Mouse (Mus musculus) thymus, postnatal 0 days (tissue): ENCODE measurements around the gene Cdk5rap3. TPM values are rescaled to one million over a fixed set of nuclear protein-coding genes. Genes with fewer than 3 reads are reported as not detected.

Source experiments
- DNase-seq: peaks from one replicate; pipeline ENCODE4 v3.0.0-alpha.2; 2015; ENCODE audit warnings: low spot score
- polyA plus RNA-seq: library from polyadenylated mRNA; unstranded; fragments of >200 nt; fragmentation: Nextera tagmentation; extraction: Ambion mirVana; gene quantifications from 2 replicates; pipeline ENCODE4 v1.2.1, GENCODE M21; 2015

Cdk5rap3 gene
- polyA plus RNA-seq, 1 experiment from 2014 or later: 116 TPM

GRCm38 (mm10) chr11:96899449-96900306, 16.6 kb downstream of the Cdk5rap3 start:
- DNase-seq: no peak

GRCm38 (mm10) chr11:96895886-96896285, 20.4 kb downstream of the Cdk5rap3 start:
- no peak for DNase-seq

DNA sequence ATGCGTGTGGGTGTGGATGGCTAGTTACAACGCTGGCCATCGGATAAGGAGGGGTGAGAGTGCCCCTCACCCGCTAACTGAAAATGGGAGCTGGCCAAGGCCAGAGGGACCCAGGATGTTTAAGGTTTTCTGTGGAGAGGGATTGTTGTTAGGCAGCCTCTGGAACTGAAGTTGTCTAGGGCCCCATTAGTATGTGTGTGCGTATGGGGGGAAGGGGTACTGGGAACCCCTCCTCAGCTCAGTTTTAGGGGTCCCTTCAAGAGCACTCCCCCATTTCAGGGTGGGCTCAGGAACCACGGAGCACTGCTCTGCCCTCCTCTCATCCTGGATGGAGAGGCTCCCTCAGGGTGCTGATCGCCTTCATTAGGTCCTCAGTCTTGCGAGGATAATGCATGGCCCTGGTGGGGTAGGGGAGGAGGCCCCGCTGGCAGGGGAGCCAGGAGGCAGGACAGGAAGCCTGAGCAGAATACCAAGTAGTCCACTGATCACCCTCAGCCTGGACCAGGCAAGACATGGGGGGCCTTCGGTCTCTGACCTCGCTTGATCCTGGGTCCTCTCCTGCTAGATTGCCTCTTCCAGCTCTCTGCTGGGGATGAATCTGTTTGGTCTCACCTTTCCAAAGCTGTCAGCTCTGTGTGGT, 23.0 kb downstream of the Cdk5rap3 start:
- DNase-seq: no peak

- no peak for DNase-seq
Measured at GRCm38 (mm10) chr11:96891784-96892527, 24.3 kb downstream of the Cdk5rap3 start.

DNA sequence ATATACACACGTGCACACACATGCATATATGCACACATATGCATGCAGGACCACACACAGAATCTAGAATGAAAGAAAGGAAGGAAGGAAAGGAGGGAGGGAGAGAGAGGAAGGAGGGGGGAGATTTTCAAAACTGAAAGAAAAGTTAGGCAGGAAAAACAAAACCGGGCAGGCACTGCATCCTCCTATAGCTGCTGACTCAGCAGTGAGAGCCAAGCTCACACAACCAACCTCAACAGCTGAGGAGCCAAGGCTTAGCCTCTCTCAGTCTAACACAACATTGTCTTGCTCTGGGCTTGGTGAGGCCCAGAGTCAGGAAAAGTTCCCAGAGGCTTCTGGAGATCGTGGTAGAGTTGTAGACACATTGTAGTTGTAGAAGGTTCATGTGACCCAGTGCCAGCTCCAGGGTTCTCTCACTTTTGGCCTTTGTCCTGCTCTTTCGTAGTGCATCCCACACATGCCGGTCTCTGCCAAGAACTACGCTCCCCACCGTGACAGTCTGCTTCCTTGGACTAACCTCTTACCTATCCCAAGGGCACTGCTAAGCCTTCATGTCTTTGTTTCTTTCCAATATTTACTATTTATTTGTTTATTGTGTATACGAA, 29.3 kb downstream of the Cdk5rap3 start:
- DNase-seq: peak; percentile 14

- no peak for DNase-seq
Measured at GRCm38 (mm10) chr11:96885901-96886340, 30.4 kb downstream of the Cdk5rap3 start.

- DNase-seq: no peak
Measured at GRCm38 (mm10) chr11:96880296-96880695, 36.0 kb downstream of the Cdk5rap3 start.

- DNase-seq: no peak
Measured at GRCm38 (mm10) chr11:96879359-96879758, 36.9 kb downstream of the Cdk5rap3 start.

DNA sequence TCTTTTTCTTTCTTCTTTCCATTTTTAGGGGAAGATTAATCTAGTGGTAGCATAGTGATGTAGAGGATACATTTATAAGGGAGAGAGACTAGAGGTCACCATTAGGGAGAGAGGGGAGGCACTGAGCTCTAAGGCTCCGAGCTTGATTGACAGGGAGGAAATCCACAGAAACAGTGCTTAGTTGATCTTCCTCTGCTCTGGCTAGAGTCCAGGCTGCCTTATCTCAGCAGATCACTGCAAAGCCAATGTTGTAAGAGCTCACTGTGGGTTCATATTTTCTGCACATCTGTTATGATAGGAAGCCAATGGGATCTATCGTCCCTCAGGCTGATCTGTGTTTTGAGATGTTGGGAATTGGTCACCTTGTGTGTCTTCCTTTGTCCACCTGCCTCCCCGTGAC, 37.6 kb downstream of the Cdk5rap3 start:
- DNase-seq: no peak

GRCm38 (mm10) chr11:96877071-96877470, 39.2 kb downstream of the Cdk5rap3 start:
- no peak for DNase-seq

DNA sequence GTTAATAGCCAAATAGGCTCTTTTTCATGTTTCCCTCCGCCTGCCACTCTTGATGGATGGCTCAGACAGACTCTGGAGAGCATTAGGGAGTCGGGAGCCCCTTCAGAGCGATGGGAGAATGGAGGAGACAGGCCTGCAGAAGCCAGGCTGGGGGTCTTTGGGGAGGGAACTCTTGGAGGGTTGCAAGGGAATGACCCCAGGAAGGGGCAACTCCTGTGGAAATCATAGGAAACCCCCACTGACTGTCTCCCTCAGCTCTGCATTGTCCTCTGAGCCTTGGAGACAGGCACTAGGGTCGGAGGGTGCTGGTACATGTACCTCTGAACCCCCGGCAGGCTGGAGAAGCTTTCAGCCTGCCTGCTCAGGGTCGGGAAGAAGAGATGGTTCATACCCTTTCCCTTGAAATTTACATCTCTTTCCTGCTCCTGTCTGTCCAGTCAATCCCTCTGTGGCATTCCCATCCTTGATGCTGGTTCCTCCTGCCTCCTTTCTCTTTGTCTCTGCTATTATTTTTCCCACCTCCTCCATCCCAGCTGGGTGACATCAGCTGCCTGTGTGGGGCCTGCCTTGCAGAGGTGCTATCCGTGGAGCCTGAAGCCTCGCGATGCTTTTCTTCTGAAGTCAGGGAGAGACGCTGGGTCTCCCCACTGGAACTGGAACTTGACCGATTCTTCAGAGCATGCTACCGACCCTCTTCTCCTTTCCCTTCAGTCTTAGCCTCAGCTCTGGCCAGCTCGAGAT, 39.8 kb downstream of the Cdk5rap3 start:
- DNase-seq: no peak

GRCm38 (mm10) chr11:96875745-96876144, 40.6 kb downstream of the Cdk5rap3 start:
- DNase-seq: peak; percentile 80

DNA sequence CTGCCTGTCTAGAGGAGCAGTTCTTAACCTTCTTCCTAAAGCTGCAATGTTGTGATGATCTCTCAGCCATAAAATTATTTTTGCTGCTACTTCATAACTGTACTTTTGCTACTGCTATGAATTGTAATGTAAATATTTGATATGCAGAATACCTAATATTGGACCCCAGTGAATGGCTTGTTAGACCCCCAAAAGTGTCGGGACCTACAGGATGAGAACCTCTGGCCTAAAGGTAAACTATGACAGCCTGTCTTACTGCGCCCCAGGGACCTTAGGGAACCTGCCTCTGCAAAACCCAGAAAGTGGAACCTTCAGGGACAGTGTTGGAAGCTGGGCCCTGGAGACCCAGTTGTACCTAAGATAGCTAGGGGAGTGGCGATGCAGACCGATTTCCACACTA, 41.0 kb downstream of the Cdk5rap3 start:
- no peak for DNase-seq

- no peak for DNase-seq
Measured at GRCm38 (mm10) chr11:96873601-96874140, 42.6 kb downstream of the Cdk5rap3 start.

DNA sequence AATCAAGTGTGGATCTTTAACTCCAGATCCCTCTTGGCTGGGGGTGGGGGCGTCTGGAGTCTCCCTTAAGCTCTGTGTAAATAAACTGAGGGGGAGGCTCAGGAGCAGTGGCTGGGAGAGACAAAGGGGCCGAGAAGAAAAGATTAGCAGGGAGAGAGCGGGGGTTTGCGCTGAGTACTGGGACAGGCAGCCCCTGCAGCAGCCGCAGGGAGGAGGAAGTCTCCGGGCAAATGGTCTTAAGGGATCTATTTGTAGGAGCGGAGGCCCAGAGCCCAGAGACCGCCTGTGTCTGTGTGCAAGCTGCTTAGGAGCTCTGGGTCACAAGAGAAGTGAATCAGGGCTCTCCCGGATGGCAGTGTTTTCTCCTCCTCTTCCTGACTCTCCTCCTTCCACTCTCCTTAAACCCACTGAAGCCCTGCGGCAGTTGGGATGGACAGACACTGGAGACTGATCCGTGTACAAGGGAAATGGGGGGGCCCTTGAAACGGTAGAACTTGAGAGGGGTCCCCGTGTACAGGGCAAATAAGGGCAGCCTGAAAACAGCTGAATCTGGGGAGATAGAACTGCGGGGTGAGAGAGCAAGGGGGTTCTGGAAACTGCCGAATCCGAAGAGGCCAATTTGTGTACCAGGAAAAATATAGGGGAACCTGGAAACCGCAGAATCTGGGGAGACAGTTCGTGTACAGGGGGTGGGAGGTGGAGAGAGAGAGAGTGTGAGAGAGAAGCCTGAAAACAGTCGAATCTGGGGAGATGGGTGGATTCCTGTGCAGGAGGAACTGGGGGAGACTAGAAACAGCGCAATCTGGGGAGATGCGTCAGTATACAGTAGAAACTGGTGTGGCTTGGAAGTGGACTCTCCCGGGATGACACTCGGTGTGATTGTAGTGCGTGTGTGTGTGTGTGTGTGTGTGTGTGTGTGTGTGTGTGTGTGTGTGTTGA, 43.6 kb downstream of the Cdk5rap3 start:
- DNase-seq: no peak

GRCm38 (mm10) chr11:96867149-96867548, 49.1 kb downstream of the Cdk5rap3 start:
- peak; percentile 76 for DNase-seq

GRCm38 (mm10) chr11:96863206-96863995, 52.9 kb downstream of the Cdk5rap3 start:
- no peak for DNase-seq

DNA sequence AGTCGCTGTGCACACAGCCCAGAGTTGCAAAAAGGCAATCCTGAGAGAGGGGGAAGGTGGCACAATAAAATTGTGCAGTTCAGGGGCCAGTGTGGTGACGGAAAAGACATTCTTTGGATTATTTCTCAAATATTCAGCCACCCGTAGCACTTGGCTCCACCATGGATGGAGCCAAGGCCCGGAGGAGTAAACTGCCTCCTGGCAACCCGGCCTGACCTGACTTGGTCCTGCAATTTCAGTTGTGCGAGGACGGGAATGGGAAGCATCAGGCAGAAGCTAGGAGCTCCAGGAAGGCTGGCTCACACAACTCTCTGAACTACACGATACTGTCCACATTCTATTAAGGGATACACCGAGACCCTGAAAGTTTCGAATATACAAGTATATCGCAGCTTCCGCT, 53.8 kb downstream of the Cdk5rap3 start:
- DNase-seq: no peak

DNA sequence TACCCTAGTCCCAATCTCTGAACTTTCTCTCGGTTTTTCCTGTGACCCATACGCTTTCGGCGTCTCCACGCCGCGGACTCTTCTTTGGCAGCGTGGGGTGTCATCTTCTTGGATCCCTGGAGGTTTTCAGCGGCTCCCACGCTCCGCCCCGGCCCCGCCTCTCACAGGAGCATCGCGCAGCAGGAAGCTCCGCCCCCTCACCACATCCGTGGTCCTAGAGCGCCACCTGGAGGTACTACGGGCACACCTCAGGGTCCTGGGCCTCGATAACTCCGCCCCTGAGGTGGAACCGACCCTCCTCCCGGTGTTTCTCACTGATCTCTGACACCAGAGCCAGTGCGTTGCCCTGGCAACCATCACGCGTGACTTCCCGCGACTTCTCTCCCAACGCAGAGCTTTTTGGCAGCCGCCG, 54.4 kb downstream of the Cdk5rap3 start:
- DNase-seq: peak; percentile 97
